Mouse (Mus musculus) brain, adult 2 months (tissue): ENCODE measurements around the gene Reln.

Source experiments
- DNase-seq: peaks from one replicate; pipeline ENCODE4 v3.0.0; 2011; ENCODE audit warnings: low read depth, low spot score

The Reln gene

DNA sequence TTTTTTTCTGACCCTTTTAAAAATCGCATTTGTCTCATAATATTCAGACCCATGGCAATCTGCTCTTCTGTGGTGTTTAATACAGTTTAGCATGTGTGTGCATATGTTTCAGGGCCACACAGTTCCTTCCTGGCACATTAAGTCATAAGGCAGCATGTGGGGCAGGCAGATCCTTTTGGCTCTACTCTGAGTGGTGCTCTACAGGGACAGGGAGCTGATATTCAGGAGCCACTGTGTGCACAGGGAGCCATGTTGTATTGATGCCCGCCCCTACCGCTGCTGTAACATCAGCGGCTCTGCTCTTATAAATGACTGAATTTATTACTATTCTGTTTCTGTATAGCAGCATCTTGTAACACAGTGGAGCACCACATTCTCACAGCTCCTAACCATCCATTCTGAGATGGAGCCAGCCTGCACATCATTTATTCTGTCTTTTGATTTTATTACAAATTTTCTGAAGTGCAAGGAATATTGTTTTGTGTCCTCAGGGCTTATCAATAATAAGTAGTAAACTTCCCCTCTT, 410.3 kb downstream of the Reln start:
- peak; percentile 52 for DNase-seq

DNA sequence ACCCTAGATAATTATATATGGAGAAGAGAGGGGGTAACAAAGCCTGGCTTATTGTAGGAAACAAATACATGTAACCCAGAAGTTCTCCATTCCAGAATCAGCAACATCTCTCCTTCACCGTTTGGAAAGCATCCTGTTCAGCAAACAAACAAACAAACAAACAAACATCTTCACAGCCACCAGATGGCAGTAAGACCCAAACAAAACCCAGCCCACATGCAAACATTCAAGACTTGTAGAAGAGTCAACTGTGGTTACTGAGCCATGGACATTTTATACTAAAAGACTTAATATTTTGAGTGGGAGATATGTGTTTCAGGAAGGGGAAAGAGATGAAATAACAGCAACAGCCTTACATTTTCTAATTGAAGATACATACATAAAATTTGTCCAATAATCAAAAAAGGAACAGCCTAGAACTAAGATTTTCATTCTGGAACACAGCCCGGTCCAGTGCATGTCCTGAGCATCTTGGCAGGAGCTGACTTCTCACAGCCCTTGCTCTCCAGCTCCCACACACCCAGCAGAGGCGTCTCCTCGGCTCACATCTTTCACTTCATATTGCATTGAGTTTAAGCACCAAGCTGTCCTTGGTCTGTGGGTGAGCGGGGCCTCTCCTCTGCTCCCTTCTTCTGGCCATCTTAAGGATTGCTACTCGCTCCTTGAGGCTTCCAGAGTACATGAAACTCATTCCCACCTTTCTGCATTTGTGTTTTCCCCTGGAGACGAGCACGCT, 411.0 kb downstream of the Reln start:
- DNase-seq = peak; percentile 69

GRCm38 (mm10) chr5:21931151-21931550, 413.4 kb downstream of the Reln start:
- no peak for DNase-seq

- no peak for DNase-seq
Observed at GRCm38 (mm10) chr5:21920310-21920709, 424.2 kb downstream of the Reln start.

GRCm38 (mm10) chr5:21919281-21919780, 425.2 kb downstream of the Reln start:
- no peak for DNase-seq

DNA sequence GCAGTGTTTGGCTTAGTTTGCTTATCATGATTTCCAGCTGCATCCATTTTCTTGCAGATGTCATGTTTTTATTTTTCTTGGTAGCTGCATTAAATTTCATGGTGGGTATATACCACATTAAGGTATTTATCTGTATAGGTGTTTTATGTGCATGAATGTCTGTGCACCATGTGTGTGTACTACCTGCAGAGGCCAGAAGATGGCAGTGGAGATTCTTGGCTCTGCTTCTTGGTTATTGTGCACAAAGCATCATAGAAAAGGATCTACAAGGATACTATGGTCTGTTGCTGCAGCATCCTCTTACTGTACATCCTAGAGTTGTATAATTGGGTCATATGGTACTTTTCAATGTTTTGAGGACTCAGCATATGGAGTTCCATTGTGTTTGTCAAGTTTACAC, 428.5 kb downstream of the Reln start:
- DNase-seq = no peak

DNA sequence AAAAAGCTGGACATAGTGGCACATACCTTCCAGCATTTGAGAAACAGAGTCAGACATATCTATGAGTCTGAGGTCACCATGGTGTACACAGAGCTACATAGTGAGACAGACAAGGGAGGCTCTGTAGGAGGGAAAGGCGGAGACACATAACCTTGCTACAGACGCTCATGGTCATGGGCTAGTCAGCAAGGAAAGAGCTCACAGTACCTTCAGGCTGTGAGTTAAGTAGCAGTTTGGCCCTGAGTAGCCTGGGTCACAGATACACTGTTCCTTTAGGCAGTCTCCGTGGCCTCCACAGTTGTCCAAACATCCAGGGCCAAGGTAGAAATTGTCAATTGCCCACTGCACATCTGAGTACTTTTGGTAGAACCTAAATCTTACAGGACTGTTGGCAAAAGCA, 429.7 kb downstream of the Reln start:
- no peak for DNase-seq

GRCm38 (mm10) chr5:21912835-21913530, 431.5 kb downstream of the Reln start:
- DNase-seq = no peak

- DNase-seq = no peak
Observed at GRCm38 (mm10) chr5:21910726-21911125, 433.8 kb downstream of the Reln start.

DNA sequence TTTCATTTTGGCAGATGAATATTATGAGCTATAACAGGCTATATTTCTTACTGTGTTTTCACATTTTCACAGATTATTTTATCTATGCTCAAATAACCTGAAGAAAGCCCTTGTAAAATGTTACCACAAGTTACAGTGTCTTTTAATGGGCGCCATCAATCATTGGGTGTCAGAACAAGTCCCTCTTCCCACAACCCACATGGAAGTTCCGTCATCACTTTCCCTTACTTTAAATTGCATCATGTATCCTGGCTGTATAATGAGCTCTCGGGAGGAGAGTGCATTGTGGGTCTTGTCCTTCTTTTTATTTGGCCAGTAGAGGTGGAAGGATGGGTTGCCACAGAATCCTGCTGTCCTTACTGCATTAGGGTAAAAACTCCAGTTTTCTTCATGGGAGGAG, 434.8 kb downstream of the Reln start:
- DNase-seq = no peak

DNA sequence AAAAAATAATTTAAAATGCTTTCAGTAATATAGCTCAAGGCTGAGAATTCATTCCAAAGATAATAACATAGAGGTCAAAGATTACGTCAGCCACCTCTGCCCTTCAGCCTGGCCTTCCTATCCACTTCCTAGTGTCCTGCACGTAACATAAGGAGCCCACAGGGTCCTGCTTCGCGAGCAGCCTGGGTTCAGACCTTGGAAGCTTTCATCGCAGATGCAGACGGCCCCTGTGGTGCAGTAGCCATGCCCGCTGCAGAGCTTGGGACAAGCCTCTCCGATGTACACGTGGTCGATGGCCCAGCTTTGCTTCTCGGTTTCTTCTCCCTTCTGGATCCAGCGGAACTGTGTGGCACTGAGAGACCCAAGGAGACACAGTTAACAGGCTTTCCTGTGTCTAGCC, 443.1 kb downstream of the Reln start:
- no peak for DNase-seq

DNA sequence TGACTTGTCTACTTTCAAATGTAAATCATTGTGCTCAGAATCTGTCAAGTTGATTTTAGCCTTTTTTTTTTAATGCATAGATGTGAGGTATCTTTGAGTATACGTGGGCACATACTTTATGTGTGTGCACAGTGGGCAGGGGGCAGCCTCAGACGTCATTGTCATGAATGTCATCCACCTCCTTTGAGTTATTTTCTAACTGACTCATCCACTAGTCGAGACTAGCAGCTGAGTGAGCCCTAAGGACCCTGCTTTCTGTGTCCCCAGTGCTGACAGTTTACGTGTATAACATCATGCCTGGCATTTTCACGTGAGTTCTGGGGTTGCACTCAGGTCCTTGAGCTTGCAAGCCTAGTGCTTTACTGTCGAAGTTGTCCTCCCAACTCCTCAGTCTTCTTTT, 443.6 kb downstream of the Reln start:
- no peak for DNase-seq

DNA sequence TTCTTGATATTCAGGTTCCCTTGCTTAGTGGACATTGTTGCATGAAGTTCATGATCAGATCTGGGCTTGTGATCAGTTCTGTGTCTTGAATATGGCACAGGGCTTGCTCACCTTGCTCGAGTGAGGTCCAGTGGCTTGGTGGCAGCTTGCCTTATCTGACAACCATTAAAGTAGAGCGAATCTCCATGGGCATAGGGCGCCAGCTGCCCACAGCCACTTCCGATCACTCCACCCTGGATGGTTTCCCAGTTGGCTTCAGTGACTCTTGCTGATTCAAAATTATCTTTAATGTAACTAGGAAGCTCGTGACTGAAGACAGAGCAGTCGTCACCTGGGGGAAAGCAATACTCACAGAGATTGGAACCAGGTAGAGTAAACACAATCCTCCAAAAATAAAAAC, 445.6 kb downstream of the Reln start:
- DNase-seq = peak; percentile 71

GRCm38 (mm10) chr5:21896586-21896985, 447.9 kb downstream of the Reln start:
- DNase-seq = no peak

DNA sequence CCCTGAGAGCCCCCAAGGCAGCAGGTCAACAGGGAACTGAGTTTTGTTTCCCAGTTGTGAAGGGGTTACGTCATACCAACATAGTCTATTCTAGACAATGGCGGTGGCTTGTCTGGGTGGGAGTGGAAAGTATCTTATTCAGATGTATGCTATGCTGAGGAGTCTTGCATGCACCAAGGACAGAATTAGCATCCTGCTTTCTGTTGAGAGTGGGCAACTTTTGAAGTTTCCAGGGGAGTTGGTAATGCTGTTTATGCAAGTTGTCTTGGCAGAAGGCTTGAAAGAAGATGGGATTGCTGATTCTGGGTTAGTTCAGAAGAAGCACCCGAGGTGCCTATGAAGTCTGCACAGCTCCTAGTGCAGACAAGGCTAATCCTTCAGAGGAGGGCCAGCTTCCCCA, 450.3 kb downstream of the Reln start:
- peak; percentile 52 for DNase-seq

- no peak for DNase-seq
Observed at GRCm38 (mm10) chr5:21866750-21867149, 477.8 kb downstream of the Reln start.

- DNase-seq = peak; percentile 81
Observed at GRCm38 (mm10) chr5:21866311-21866712, 478.2 kb downstream of the Reln start.

GRCm38 (mm10) chr5:21865346-21866107, 479.0 kb downstream of the Reln start, which contains the start of gene Slc26a5:
Gene Slc26a5 (minus strand): TSS chr5:21865604.
- DNase-seq = peak; percentile 3

DNA sequence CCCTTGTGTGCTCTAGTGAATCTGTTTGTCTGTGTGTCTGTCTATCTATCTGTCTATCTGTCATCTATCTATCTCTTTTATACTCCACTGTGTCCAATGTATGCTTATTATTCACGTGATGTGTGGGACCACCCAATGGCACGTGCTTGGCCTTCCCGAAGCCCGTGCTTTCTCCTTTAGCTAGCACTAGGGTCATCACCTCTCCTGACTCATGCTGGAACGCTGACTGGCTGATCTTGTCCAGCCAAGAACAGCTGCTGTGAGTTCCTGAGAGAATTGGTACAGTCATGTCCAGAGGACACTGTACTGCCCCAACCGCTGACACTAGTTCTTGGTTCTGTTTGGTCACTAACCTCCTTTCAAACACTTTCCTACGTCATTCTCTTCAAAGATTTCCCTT, 485.8 kb downstream of the Reln start:
- DNase-seq = no peak

DNA sequence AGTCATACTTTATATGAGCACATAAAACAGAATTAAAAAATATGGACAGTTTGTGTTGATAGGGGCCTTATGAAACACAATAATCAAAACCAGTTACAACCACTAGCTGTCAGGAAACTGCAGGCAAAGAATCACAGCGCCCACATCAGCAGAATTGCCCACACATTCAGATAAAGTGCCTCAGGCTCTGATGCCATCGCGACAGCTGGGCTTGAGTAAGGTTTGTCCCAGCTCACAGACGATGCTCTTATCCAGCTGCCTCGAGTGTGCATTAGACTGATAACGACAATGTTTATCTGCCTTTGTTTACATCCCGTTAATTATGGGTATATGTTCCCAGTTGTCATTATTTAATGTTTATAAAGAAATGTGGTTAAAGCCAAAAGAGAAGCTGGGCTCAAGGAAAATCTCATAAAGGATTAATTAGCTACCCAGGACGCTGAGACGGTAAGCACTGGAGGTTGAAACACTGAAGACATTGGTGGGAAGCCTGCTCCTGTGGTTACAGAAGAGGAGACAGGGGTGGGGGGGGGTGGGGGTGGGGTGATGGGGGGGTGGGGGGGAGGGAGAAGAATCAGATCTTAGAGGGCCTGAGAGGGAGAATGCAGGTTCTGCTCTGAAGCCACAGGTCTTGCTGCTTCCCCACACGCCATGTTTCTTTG, 492.7 kb downstream of the Reln start:
- peak; percentile 61 for DNase-seq

- no peak for DNase-seq
Observed at GRCm38 (mm10) chr5:21847438-21847837, 497.1 kb downstream of the Reln start.
